Mouse (Mus musculus) heart, embryonic 11.5 days (tissue): Measurements from ENCODE around the gene Slc2a1. TPM values are rescaled to one million over a fixed set of nuclear protein-coding genes. Genes with fewer than 3 reads are reported as not detected.

Source experiments
- ATAC-seq: fragments of 200-750 bp; cut with Nextera tagmentation; replicated peaks from 2 replicates; pipeline ENCODE4 v1.8.0; 2017; ENCODE audit warnings: moderate library complexity; ENCODE audit not compliant: insufficient number of reproducible peaks, low FRiP score, low TSS enrichment
- H3K27ac ChIP-seq: fragments of 300-500 bp; sonication (generic); 2 replicates; pipeline ENCODE4 v1.5.1; 2014; ENCODE audit warnings: mild to moderate bottlenecking, low read depth, low read length
- H3K27me3 ChIP-seq: fragments of 300-500 bp; sonication (generic); 2 replicates; pipeline ENCODE4 v1.6.1; 2014; ENCODE audit warnings: mild to moderate bottlenecking, low read length, mixed read lengths; ENCODE audit not compliant: control insufficient read depth, insufficient read depth
- H3K36me3 ChIP-seq: fragments of 300-500 bp; sonication (generic); 2 replicates; pipeline ENCODE4 v1.6.1; 2014; ENCODE audit warnings: mild to moderate bottlenecking, low read length, moderate library complexity, mixed read lengths; ENCODE audit not compliant: control insufficient read depth, insufficient read depth
- H3K4me1 ChIP-seq: fragments of 300-500 bp; sonication (generic); 2 replicates; pipeline ENCODE4 v1.6.1; 2014; ENCODE audit warnings: low read length; ENCODE audit not compliant: control insufficient read depth, insufficient read depth
- H3K4me2 ChIP-seq: fragments of 300-500 bp; sonication (generic); 2 replicates; pipeline ENCODE4 v1.6.1; 2014; ENCODE audit warnings: mild to moderate bottlenecking, moderate library complexity
- H3K4me3 ChIP-seq: fragments of 300-500 bp; sonication (generic); 2 replicates; pipeline ENCODE4 v1.5.1; 2014; ENCODE audit warnings: low read depth, low read length
- H3K9ac ChIP-seq: fragments of 300-500 bp; sonication (generic); 2 replicates; pipeline ENCODE4 v1.6.1; 2014; ENCODE audit warnings: mild to moderate bottlenecking, low read depth, low read length, moderate library complexity
- H3K9me3 ChIP-seq: fragments of 300-500 bp; sonication (generic); replicated peaks from 2 replicates; pipeline ENCODE4 v1.6.1; 2016; ENCODE audit warnings: low read length; ENCODE audit not compliant: control insufficient read depth
- WGBS: fragments of 180-500 bp; shearing (Covaris S2); extraction: QIAGEN DNeasy Blood & Tissue Kit; methylation state at CpG from one replicate; pipeline ENCODE4 v1.1.7; 2014; ENCODE audit not compliant: insufficient replicate concordance; 5-methylcytosine and 5-hydroxymethylcytosine counted together
- polyA plus RNA-seq: library from polyadenylated mRNA; unstranded; fragments of >200 nt; fragmentation: Nextera tagmentation; extraction: Ambion mirVana; gene quantifications from 2 replicates; pipeline ENCODE4 v1.2.1, GENCODE M21; 2014

The Slc2a1 gene
- polyA plus RNA-seq, 1 experiment from 2014 or later: 426 TPM

GRCm38 (mm10) chr4:119117571-119117970, 9.1 kb downstream of the Slc2a1 start:
- Histone ChIP-seq H3K36me3 (peaks cover 16% of the 10 kb centered on the region), H3K27ac (peak overlapping the region; percentile 69)

GRCm38 (mm10) chr4:119118659-119119077, 10.2 kb downstream of the Slc2a1 start:
- peak overlapping the region; percentile 56 for H3K9ac ChIP-seq
- peaks cover 87% of the 10 kb centered on the region for H3K4me1 ChIP-seq
- H3K9me3 ChIP-seq: no peaks in the 10 kb centered on the region
- whole genome bisulfite sequencing: 36% methylated on average over 4 of the region's 4 CpGs
- H3K27ac ChIP-seq: peak overlapping the region; percentile 86
- peaks cover 16% of the 10 kb centered on the region for H3K36me3 ChIP-seq
- H3K4me2 ChIP-seq: peak overlapping the region; percentile 20
- H3K4me3 ChIP-seq: no peak overlapping the region
- H3K27me3 ChIP-seq: no peaks in the 10 kb centered on the region
- peak; percentile 44; the same call in 1 of the 2 replicates for ATAC-seq

More at GRCm38 (mm10) chr4:119117571-119117970, 9.1 kb downstream of the Slc2a1 start:
- H3K4me2 ChIP-seq: peak overlapping the region; percentile 22; the same call in 1 of the 2 replicates
- peaks cover 85% of the 10 kb centered on the region for H3K4me1 ChIP-seq
- H3K9me3 ChIP-seq: no peaks in the 10 kb centered on the region
- H3K9ac ChIP-seq: peak overlapping the region; percentile 30; the same call in 1 of the 2 replicates
- no peak for ATAC-seq
- WGBS: 67% methylated on average over 5 of the region's 5 CpGs
- no peaks in the 10 kb centered on the region for H3K27me3 ChIP-seq
- no peak overlapping the region for H3K4me3 ChIP-seq

GRCm38 (mm10) chr4:119119354-119119753, 10.8 kb downstream of the Slc2a1 start:
- ATAC-seq: no peak
- H3K4me3 ChIP-seq: no peak overlapping the region
- peak overlapping the region; percentile 86 for H3K27ac ChIP-seq
- peaks cover 15% of the 10 kb centered on the region for H3K36me3 ChIP-seq
- H3K27me3 ChIP-seq: no peaks in the 10 kb centered on the region
- no peaks in the 10 kb centered on the region for H3K9me3 ChIP-seq
- peaks cover 92% of the 10 kb centered on the region for H3K4me1 ChIP-seq
- peak overlapping the region; percentile 56 for H3K9ac ChIP-seq
- no peak overlapping the region for H3K4me2 ChIP-seq
- 71% methylated on average over 5 of the region's 5 CpGs for WGBS

GRCm38 (mm10) chr4:119120095-119120494, 11.6 kb downstream of the Slc2a1 start:
- Histone ChIP-seq H3K27me3 (no peaks in the 10 kb centered on the region), H3K27ac (peak overlapping the region; percentile 86), H3K9me3 (no peaks in the 10 kb centered on the region), H3K4me1 (peaks cover 92% of the 10 kb centered on the region), H3K9ac (no peak overlapping the region), H3K4me2 (no peak overlapping the region), H3K36me3 (peaks cover 15% of the 10 kb centered on the region), H3K4me3 (no peak overlapping the region)
- WGBS: 76% methylated on average over 6 of the region's 6 CpGs
- no peak for ATAC-seq

GRCm38 (mm10) chr4:119121249-119121648, 12.7 kb downstream of the Slc2a1 start:
- Histone ChIP-seq H3K36me3 (peaks cover 22% of the 10 kb centered on the region), H3K4me2 (no peak overlapping the region), H3K4me1 (peaks cover 90% of the 10 kb centered on the region), H3K4me3 (no peak overlapping the region), H3K9ac (no peak overlapping the region), H3K9me3 (no peaks in the 10 kb centered on the region), H3K27ac (no peak overlapping the region; the same call in 1 of the 2 replicates), H3K27me3 (no peaks in the 10 kb centered on the region)
- ATAC-seq: no peak
- 41% methylated on average over 4 of the region's 4 CpGs for WGBS

- Histone ChIP-seq H3K27ac (peak overlapping the region; percentile 7; the same call in 1 of the 2 replicates), H3K4me3 (no peak overlapping the region), H3K9me3 (no peaks in the 10 kb centered on the region), H3K9ac (no peak overlapping the region), H3K4me2 (no peak overlapping the region), H3K4me1 (peaks cover 78% of the 10 kb centered on the region), H3K27me3 (no peaks in the 10 kb centered on the region), H3K36me3 (peaks cover 33% of the 10 kb centered on the region)
- no peak for ATAC-seq
- WGBS: 46% methylated on average over 2 of the region's 2 CpGs
Observed at GRCm38 (mm10) chr4:119124771-119125273, 16.3 kb downstream of the Slc2a1 start.

- WGBS: 67% methylated on average over 9 of the region's 9 CpGs
Observed at GRCm38 (mm10) chr4:119125577-119126270, 17.2 kb downstream of the Slc2a1 start.

GRCm38 (mm10) chr4:119127229-119127628, 18.7 kb downstream of the Slc2a1 start:
- no peaks in the 10 kb centered on the region for H3K27me3 ChIP-seq
- no peak for ATAC-seq
- H3K27ac ChIP-seq: no peak overlapping the region
- peaks cover 57% of the 10 kb centered on the region for H3K4me1 ChIP-seq
- peaks cover 30% of the 10 kb centered on the region for H3K36me3 ChIP-seq
- no peak overlapping the region for H3K4me2 ChIP-seq
- H3K9ac ChIP-seq: peak overlapping the region; percentile 2; the same call in 1 of the 2 replicates
- no peaks in the 10 kb centered on the region for H3K9me3 ChIP-seq
- H3K4me3 ChIP-seq: no peak overlapping the region
- 57% methylated on average over 6 of the region's 6 CpGs for WGBS

More at GRCm38 (mm10) chr4:119125577-119126270, 17.2 kb downstream of the Slc2a1 start:
- peaks cover 70% of the 10 kb centered on the region for H3K4me1 ChIP-seq
- H3K9ac ChIP-seq: no peak overlapping the region
- no peak for ATAC-seq
- H3K36me3 ChIP-seq: peaks cover 34% of the 10 kb centered on the region
- H3K9me3 ChIP-seq: no peaks in the 10 kb centered on the region
- no peak overlapping the region for H3K4me2 ChIP-seq
- H3K4me3 ChIP-seq: no peak overlapping the region
- no peaks in the 10 kb centered on the region for H3K27me3 ChIP-seq
- peak overlapping the region; percentile 7 for H3K27ac ChIP-seq
